Mouse (Mus musculus) MEL (cell line): Measurements from ENCODE around the gene Lrrc61.

Experiments
- CTCF ChIP-seq, 3 experiments: IDR thresholded peaks in 2 of 3; conservative IDR thresholded peaks in 1 of 3; 2 replicates each; pipeline ENCODE4 v1.5.1; 2011 to 2012; ENCODE audit warnings: low read length in 3 of 3, low read depth in 2 of 3, mild to moderate bottlenecking in 2 of 3, improper control_type of control experiment in 1 of 3, inconsistent platforms in 1 of 3, mixed read lengths in 1 of 3, moderate library complexity in 1 of 3; ENCODE audit not compliant: control insufficient read depth in 1 of 3, insufficient read depth in 1 of 3, poor library complexity in 1 of 3, severe bottlenecking in 1 of 3
- GATA1 ChIP-seq: IDR thresholded peaks from 2 replicates; pipeline ENCODE4 v1.6.1; 2011; ENCODE audit warnings: low read depth, low read length, improper control_type of control experiment
- MAX ChIP-seq: IDR thresholded peaks from 2 replicates; pipeline ENCODE4 v1.6.1; 2011; ENCODE audit warnings: low read length, improper control_type of control experiment
- MYC ChIP-seq: IDR thresholded peaks from 2 replicates; pipeline ENCODE4 v1.6.1; 2011; ENCODE audit warnings: low read depth, mild to moderate bottlenecking, low read length, improper control_type of control experiment, moderate library complexity
- ZKSCAN1 ChIP-seq: IDR thresholded peaks from 2 replicates; pipeline ENCODE4 v1.6.1; 2012; ENCODE audit warnings: low read depth, mild to moderate bottlenecking, inconsistent platforms, low read length, improper control_type of control experiment, moderate library complexity

DNA sequence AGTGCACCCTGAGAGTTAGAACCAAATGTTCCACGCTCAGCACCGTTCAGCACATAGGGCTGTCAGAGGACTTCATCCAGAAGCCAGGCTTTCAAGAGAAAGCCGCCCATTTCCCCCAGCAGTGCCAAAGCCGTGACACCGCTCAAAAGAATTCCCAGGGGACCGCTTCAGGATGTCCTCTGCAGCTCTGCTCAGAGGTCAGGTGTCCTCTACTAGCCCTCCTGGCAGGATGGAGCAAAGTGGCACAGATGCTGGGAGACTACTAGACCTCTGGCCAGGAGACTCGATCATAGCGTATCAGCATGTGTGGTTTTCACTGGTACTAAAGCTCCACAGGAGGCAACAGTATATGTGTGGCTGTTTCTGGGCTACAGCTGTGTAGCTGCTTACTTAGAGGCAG is 19.7 kb upstream of the Lrrc61 start:
- TF ChIP-seq MAX (no peak), MYC (no peak), CTCF (IDR thresholded peaks at IDR 0.05 in 2 of 3, conservative IDR thresholded peaks at IDR 0.05 in 1 of 3; ENCODE audit: control insufficient read depth in 1 of 3, insufficient read depth in 1 of 3, low read depth in 2 of 3, low read length in 3 of 3, poor library complexity in 1 of 3, severe bottlenecking in 1 of 3) (no peak), ZKSCAN1 (no peak), GATA1 (no peak)
